Mouse (Mus musculus) forebrain, postnatal 0 days (tissue): ENCODE data around the gene Hist1h2af. TPM values are rescaled to one million over a fixed set of nuclear protein-coding genes. Genes with fewer than 3 reads are reported as not detected.
"Not testable (repeated sequence)": the region's sequence is repeated elsewhere in the genome, so short reads cannot be mapped to it uniquely, and the experiment has no call there.

Experiments
- ATAC-seq: fragments of 200-750 bp; cut with Nextera tagmentation; 2 replicates; pipeline ENCODE4 v1.8.0; 2017; ENCODE audit warnings: mild to moderate bottlenecking, moderate library complexity
- DNase-seq: peaks from one replicate; pipeline ENCODE4 v3.0.0-alpha.2; 2015
- H3K27ac ChIP-seq: fragments of 300-500 bp; sonication (generic); 2 replicates; pipeline ENCODE4 v1.5.1; 2014; ENCODE audit warnings: low read depth, mild to moderate bottlenecking, antibody characterized with exemption, low read length, moderate library complexity, mixed read lengths
- H3K27me3 ChIP-seq: fragments of 300-500 bp; sonication (generic); 2 replicates; pipeline ENCODE4 v1.6.1; 2014; ENCODE audit warnings: mild to moderate bottlenecking, low read length, mixed read lengths; ENCODE audit not compliant: insufficient read depth
- H3K36me3 ChIP-seq: fragments of 300-500 bp; sonication (generic); 2 replicates; pipeline ENCODE4 v1.6.1; 2014; ENCODE audit warnings: mild to moderate bottlenecking, moderate library complexity; ENCODE audit not compliant: insufficient read depth
- H3K4me1 ChIP-seq: fragments of 300-500 bp; sonication (generic); 2 replicates; pipeline ENCODE4 v1.6.1; 2014; ENCODE audit warnings: antibody characterized with exemption; ENCODE audit not compliant: insufficient read depth
- H3K4me2 ChIP-seq: fragments of 300-500 bp; sonication (generic); 2 replicates; pipeline ENCODE4 v1.6.1; 2014; ENCODE audit warnings: low read depth, mild to moderate bottlenecking, moderate library complexity
- H3K4me3 ChIP-seq: fragments of 300-500 bp; sonication (generic); 2 replicates; pipeline ENCODE4 v1.5.1; 2014; ENCODE audit warnings: low read depth, low read length, mixed read lengths
- H3K9ac ChIP-seq: fragments of 300-500 bp; sonication (generic); 2 replicates; pipeline ENCODE4 v1.6.1; 2014; ENCODE audit warnings: mild to moderate bottlenecking
- H3K9me3 ChIP-seq: fragments of 300-500 bp; sonication (generic); 2 replicates; pipeline ENCODE4 v1.6.1; 2016; ENCODE audit warnings: low read length
- CTCF ChIP-seq: sonication (generic); IDR thresholded peaks from 2 replicates; pipeline ENCODE4 v1.5.1; 2016; ENCODE audit warnings: antibody characterized with exemption, control low read depth, low read depth
- WGBS: fragments of 180-500 bp; shearing (Covaris S2); extraction: QIAGEN DNeasy Blood & Tissue Kit; methylation state at CpG from one replicate; pipeline ENCODE4 v1.1.7; 2014; 5-methylcytosine and 5-hydroxymethylcytosine counted together
- polyA plus RNA-seq: library from polyadenylated mRNA; unstranded; fragments of >200 nt; fragmentation: Nextera tagmentation; extraction: Ambion mirVana; gene quantifications from 2 replicates; pipeline ENCODE4 v1.2.1, GENCODE M21; 2015
- total RNA-seq: library from RNA; depleted of rRNA; stranded (reverse); fragments of >200 nt; gene quantifications from 2 replicates; pipeline ENCODE4 v1.2.3, GENCODE M21; 2014

The Hist1h2af gene
- total and polyA plus RNA-seq, 2 experiments from 2014 or later: 227 TPM; not detected in 1

- under 1% methylated on average over 5 of the region's 39 CpGs for WGBS
- not testable (repeated sequence) for DNase-seq, H3K36me3 ChIP-seq, H3K9me3 ChIP-seq, H3K9ac ChIP-seq, H3K27me3 ChIP-seq
- Histone ChIP-seq H3K4me1 (peaks cover 27% of the 10 kb centered on the region), H3K27ac (peak overlapping the region; percentile 78), H3K4me2 (peak overlapping the region; percentile 67), H3K4me3 (peak overlapping the region; percentile 38)
- peak; percentile 3 for ATAC-seq
These were observed 41.0 kb downstream of the Hist1h2af start for GRCm38 (mm10) chr13:23574546-23575170.

- H3K9me3 ChIP-seq: no peaks in the 10 kb centered on the region
- peak within 1 kb of the TSS; percentile 67 for H3K4me2 ChIP-seq
- H3K4me1 ChIP-seq: peaks cover 23% of the 10 kb centered on the region
- peak within 1 kb of the TSS; percentile 38 for H3K4me3 ChIP-seq
- H3K27me3 ChIP-seq: no peaks in the 10 kb centered on the region
- H3K9ac ChIP-seq: peak within 1 kb of the TSS; percentile 50
- no peaks in the 10 kb centered on the region for H3K36me3 ChIP-seq
- ATAC-seq: peak; percentile 37
- peak; percentile 87 for DNase-seq
- no peak for TF ChIP-seq CTCF
- under 1% methylated on average over 18 of the region's 18 CpGs for WGBS
- H3K27ac ChIP-seq: peak within 1 kb of the TSS; percentile 78
These were observed 41.7 kb downstream of the Hist1h2af start, which contains the start of gene Hist1h3d for GRCm38 (mm10) chr13:23575271-23575851. TSS of gene Hist1h3d (plus strand) at chr13:23575763.

GRCm38 (mm10) chr13:23575864-23576313 is 42.2 kb downstream of the Hist1h2af start:
- WGBS: under 1% methylated on average over 11 of the region's 40 CpGs
- not testable (repeated sequence) for DNase-seq, H3K27me3 ChIP-seq

GRCm38 (mm10) chr13:23576351-23576881 is 42.7 kb downstream of the Hist1h2af start:
- Histone ChIP-seq H3K27me3 (no peaks in the 10 kb centered on the region), H3K4me1 (peaks cover 22% of the 10 kb centered on the region), H3K4me3 (peak overlapping the region; percentile 38), H3K36me3 (no peaks in the 10 kb centered on the region), H3K4me2 (peak overlapping the region; percentile 67), H3K27ac (no peak overlapping the region), H3K9ac (peak overlapping the region; percentile 50), H3K9me3 (no peaks in the 10 kb centered on the region)
- DNase-seq: no peak
- WGBS: 5% methylated on average over 7 of the region's 7 CpGs
- no peak for ATAC-seq
- TF ChIP-seq CTCF: no peak

More at GRCm38 (mm10) chr13:23575864-23576313, 42.2 kb downstream of the Hist1h2af start:
- peak overlapping the region; percentile 50 for H3K9ac ChIP-seq
- H3K9me3 ChIP-seq, ATAC-seq, H3K36me3 ChIP-seq: not testable (repeated sequence)
- H3K4me3 ChIP-seq: peak overlapping the region; percentile 38
- H3K4me2 ChIP-seq: peak overlapping the region; percentile 67
- H3K27ac ChIP-seq: peak overlapping the region; percentile 75
- peaks cover 22% of the 10 kb centered on the region for H3K4me1 ChIP-seq

GRCm38 (mm10) chr13:23576906-23577639 is 43.4 kb downstream of the Hist1h2af start:
- no peak for TF ChIP-seq CTCF
- ATAC-seq (no peak), DNase-seq (no peak)
- Histone ChIP-seq H3K27me3 (no peaks in the 10 kb centered on the region), H3K27ac (no peak overlapping the region), H3K36me3 (no peaks in the 10 kb centered on the region), H3K4me3 (peak overlapping the region; percentile 38; the same call in 1 of the 2 replicates), H3K9ac (peak overlapping the region; percentile 50; the same call in 1 of the 2 replicates), H3K9me3 (no peaks in the 10 kb centered on the region), H3K4me1 (peaks cover 24% of the 10 kb centered on the region), H3K4me2 (peak overlapping the region; percentile 67)
- WGBS: 32% methylated on average over 6 of the region's 6 CpGs

GRCm38 (mm10) chr13:23577835-23578234 is 44.1 kb downstream of the Hist1h2af start:
- Histone ChIP-seq H3K4me3 (no peak overlapping the region), H3K27ac (no peak overlapping the region), H3K4me1 (peaks cover 17% of the 10 kb centered on the region; the same call in 1 of the 2 replicates), H3K9me3 (no peaks in the 10 kb centered on the region), H3K36me3 (no peaks in the 10 kb centered on the region), H3K9ac (no peak overlapping the region), H3K27me3 (no peaks in the 10 kb centered on the region), H3K4me2 (no peak overlapping the region)
- DNase-seq (no peak), ATAC-seq (no peak)
- TF ChIP-seq CTCF: no peak
- WGBS: 83% methylated on average over 1 of the region's 1 CpGs
